Mouse (Mus musculus) adrenal gland, postnatal 4 days (tissue): ENCODE measurements at regions not wholly inside any gene's neighbourhood (a gene's known extent, or its start where the extent isn't known, plus 50 kb on each side); places are given as distances from the start of the nearest gene placed in this dataset.

Source experiments
- DNase-seq, 2 experiments: peaks; one replicate each; pipeline ENCODE4 v3.0.0; 2021 to 2022; ENCODE audit warnings: low spot score in 2 of 2, mixed read lengths in 2 of 2

GRCm38 (mm10) chr8:15734461-15734860, 688.6 kb upstream of the BB014433 start:
- no peak for DNase-seq

GRCm38 (mm10) chr8:15731324-15731723, 685.4 kb upstream of the BB014433 start:
- DNase-seq, result no peak

- peak in 1 of 2 experiments; percentile 14 for DNase-seq
Measured at GRCm38 (mm10) chr8:15729075-15729474, 683.2 kb upstream of the BB014433 start.

- no peak for DNase-seq
Measured at GRCm38 (mm10) chr8:15726310-15726709, 680.4 kb upstream of the BB014433 start.
